Mouse (Mus musculus) CD4-positive, CD25-positive, alpha-beta regulatory T cell, adult 9 weeks (primary cell): ENCODE data around the gene Tra2a. TPM values are rescaled to one million over a fixed set of nuclear protein-coding genes. Genes with fewer than 3 reads are reported as not detected.

Experiments
- polyA plus RNA-seq: library from polyadenylated mRNA; unstranded; fragments of 100-300 nt; shearing (Covaris generic); gene quantifications from one replicate; pipeline ENCODE4 v1.2.1, GENCODE M21; 2017

Tra2a gene
- 47.0 TPM for polyA plus RNA-seq

DNA sequence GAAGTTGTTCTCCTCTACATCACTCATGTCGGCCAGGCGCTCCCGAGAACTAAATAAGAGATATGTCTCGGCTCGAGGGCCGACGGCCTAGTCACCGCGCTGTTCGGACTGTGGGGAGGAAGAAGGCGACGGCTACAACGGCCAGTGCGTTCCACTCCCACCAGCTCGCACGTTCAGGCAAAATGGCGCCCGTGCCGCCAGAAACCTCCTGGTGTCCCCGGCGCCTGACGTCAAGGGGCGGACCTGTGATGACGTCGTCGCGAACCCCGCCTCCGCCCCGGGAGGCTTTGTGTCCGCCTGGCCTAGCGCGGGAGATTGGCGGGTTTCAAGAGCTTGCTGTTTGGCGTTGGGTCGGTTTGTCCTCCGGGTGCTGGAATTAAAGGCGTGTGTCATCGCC, at the start of gene Tra2a:
Tra2a (minus strand) TSS at position 187 of the 397 bp plus-strand sequence.

DNA sequence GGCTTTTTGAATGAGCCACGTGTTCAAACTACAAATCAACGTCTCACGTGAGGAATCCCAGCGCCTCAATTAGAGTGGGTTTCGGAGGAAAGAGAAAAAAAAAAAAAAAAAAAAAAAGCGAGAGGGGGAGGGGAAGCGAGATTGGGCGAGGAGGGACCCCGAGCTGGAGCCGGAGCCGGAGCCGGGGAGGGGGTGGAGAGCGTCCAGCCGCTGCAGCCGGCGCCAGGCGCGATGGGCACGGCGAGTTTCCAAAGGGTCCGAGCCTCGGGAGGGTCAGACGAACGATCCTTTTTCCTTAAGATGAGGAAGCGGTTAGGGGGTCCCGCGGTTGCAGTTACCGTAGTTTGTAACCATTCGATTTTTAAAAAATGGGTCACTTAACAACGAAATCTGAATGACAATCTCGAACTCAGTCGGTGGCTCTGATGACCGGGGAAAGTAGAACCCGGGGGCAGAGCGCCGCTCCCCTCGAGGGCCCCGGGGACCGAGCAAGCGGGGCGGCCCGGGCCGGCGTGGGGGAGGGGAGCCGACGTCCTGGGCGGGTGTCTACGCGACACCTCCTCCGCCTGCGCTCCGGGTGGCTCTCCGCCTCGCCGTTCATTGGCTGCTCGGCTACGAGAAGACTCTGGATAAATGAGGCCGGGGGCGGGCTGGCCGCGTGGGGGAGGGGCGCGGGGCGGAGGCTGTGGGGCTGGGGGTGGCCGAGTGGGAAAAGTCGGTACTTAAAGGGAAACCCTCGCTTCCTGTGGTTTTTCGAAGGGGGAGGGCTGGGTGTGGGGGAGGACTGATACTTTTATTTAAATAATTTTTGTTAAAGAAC, 48.7 kb downstream of the Tra2a start, which contains the start of gene Igf2bp3:
Igf2bp3 (minus strand) TSS at position 30 of the 820 bp plus-strand sequence.

Other genes starting within 250 kb of the Tra2a start
- 2.8 TPM for gene Gpnmb, start 227.5 kb downstream of the Tra2a start, polyA plus RNA-seq
- 21.0 TPM for gene Malsu1, start 190.2 kb downstream of the Tra2a start, polyA plus RNA-seq
- 3.4 TPM for gene Igf2bp3, start 49.1 kb downstream of the Tra2a start, polyA plus RNA-seq
- gene Ccdc126, start 55.2 kb upstream of the Tra2a start, polyA plus RNA-seq, result 22.4 TPM
- gene Fam221a, start 103.7 kb upstream of the Tra2a start, polyA plus RNA-seq, result 8.0 TPM
- gene Stk31, start 131.6 kb upstream of the Tra2a start, polyA plus RNA-seq, result not detected